Mouse (Mus musculus) testis, adult 2 months (tissue): ENCODE measurements at regions not wholly inside any gene's neighbourhood (a gene's known extent, or its start where the extent isn't known, plus 50 kb on each side); places are given as distances from the start of the nearest gene placed in this dataset.

Experiments used
- CTCF ChIP-seq: fragments of 200-500 bp; IDR thresholded peaks from 2 replicates; pipeline ENCODE4 v1.5.1; 2012; ENCODE audit warnings: low read depth, mild to moderate bottlenecking, inconsistent platforms, low read length, moderate library complexity; ENCODE audit not compliant: control insufficient read depth, insufficient read depth, insufficient replicate concordance
- POLR2A ChIP-seq: fragments of 200-500 bp; IDR thresholded peaks from 2 replicates; pipeline ENCODE4 v1.6.1; 2012; ENCODE audit warnings: low read depth, mild to moderate bottlenecking, inconsistent platforms, low read length, moderate library complexity; ENCODE audit not compliant: control insufficient read depth

GRCm38 (mm10) chr15:10795126-10795792 is 80.8 kb upstream of the Rai14 start:
- TF ChIP-seq CTCF: no peak
- no peak for TF ChIP-seq POLR2A
